Comparison of ENCODE assay signal across 21 mouse cellular contexts in the genomic region with DNA sequence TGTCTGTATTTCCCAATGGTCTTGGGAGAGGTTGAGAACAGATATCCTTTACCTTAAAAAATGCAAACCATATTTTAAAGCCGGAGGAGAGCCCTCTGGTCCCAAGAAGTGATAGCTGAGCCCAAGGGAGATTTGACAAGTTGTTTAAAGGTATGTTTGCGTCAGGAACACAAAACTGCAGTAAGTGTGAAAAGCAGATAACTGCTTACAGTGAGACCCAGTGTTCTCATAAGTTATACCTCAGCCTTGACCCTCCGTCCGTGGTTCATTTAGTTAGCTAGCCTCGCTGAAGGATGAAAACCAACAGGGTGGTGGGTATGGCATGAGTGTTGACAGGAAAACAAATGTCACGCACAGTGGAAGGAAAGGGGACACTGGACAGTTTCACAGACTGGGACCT. TPM values are rescaled to one million over a fixed set of nuclear protein-coding genes. Genes with fewer than 3 reads are reported as not detected.
"Had no signal": no experiment of that assay in that cellular context is flagged by ENCODE, and none has a peak within 500 bp of the region (broad histone marks: within the 10 kb centered on the region; RNA-seq: fewer than 3 reads in every experiment).

No protein-coding gene starts in this region.

- H3K36me3 ChIP-seq: limb, embryonic 12.5 days; liver, embryonic 12.5 days; liver, embryonic 15.5 days; lung, embryonic 15.5 days; midbrain, embryonic 10.5 days; midbrain, embryonic 13.5 days; neural tube, embryonic 12.5 days; neural tube, embryonic 15.5 days had no signal

- H3K9ac ChIP-seq: limb, embryonic 12.5 days; liver, embryonic 12.5 days; liver, embryonic 15.5 days; lung, embryonic 15.5 days; midbrain, embryonic 13.5 days; neural tube, embryonic 12.5 days; neural tube, embryonic 15.5 days had no signal

- H3K9me3 ChIP-seq: limb, embryonic 12.5 days; liver, embryonic 12.5 days; liver, embryonic 15.5 days; lung, embryonic 15.5 days; megakaryocyte, embryonic 14.5 days; midbrain, embryonic 10.5 days; midbrain, embryonic 13.5 days; neural tube, embryonic 12.5 days; neural tube, embryonic 15.5 days had no signal

- DNase-seq: kidney, adult 18-20 months; kidney, adult 9 months; layer of hippocampus, adult 9-11 months; layer of hippocampus, postnatal 36 days; right cerebral cortex, adult 18-20 months; right cerebral cortex, postnatal 14 days; right cerebral cortex, postnatal 4 days had no signal

- H3K4me1 ChIP-seq: limb, embryonic 12.5 days; liver, embryonic 15.5 days; midbrain, embryonic 13.5 days; neural tube, embryonic 12.5 days; neural tube, embryonic 15.5 days had no signal

- H3K27ac ChIP-seq: layer of hippocampus, adult 2 months; left cerebral cortex, adult 2 months; limb, embryonic 12.5 days; liver, embryonic 12.5 days; liver, embryonic 15.5 days; lung, embryonic 15.5 days; midbrain, embryonic 10.5 days; midbrain, embryonic 13.5 days; neural tube, embryonic 12.5 days; neural tube, embryonic 15.5 days had no signal

- H3K4me2 ChIP-seq: limb, embryonic 12.5 days; liver, embryonic 12.5 days; liver, embryonic 15.5 days; lung, embryonic 15.5 days; midbrain, embryonic 13.5 days; neural tube, embryonic 12.5 days; neural tube, embryonic 15.5 days had no signal

- ATAC-seq: liver, embryonic 12.5 days; midbrain, embryonic 13.5 days; midbrain, embryonic 16.5 days had no signal

- H3K4me3 ChIP-seq: layer of hippocampus, adult 2 months; left cerebral cortex, adult 2 months; limb, embryonic 12.5 days; liver, embryonic 12.5 days; liver, embryonic 15.5 days; lung, embryonic 15.5 days; midbrain, embryonic 10.5 days; midbrain, embryonic 13.5 days; neural tube, embryonic 12.5 days; neural tube, embryonic 15.5 days had no signal

- H3K27me3 ChIP-seq: limb, embryonic 12.5 days; liver, embryonic 12.5 days; liver, embryonic 15.5 days; lung, embryonic 15.5 days; midbrain, embryonic 13.5 days; neural tube, embryonic 12.5 days; neural tube, embryonic 15.5 days had no signal

RNA-seq across cellular contexts. Expression of gene Aox2, which starts 24.9 kb away (rescaled TPM):
- total RNA-seq: layer of hippocampus, adult 2 months; layer of hippocampus, postnatal 36 days; left cerebral cortex, postnatal 36 days; monocyte, adult 5-6 weeks had no signal
- polyA plus RNA-seq: liver, embryonic 12.5 days; liver, embryonic 15.5 days; midbrain, embryonic 10.5 days; neural tube, embryonic 12.5 days had no signal
